Mouse (Mus musculus) retina, adult 2 months (tissue): Measurements from ENCODE around the gene Copg2.

Source experiments
- DNase-seq: peaks from one replicate; pipeline ENCODE4 v3.0.0-alpha.2; 2012; ENCODE audit warnings: low read depth, low spot score

Copg2 gene

GRCm38 (mm10) chr6:30734988-30735727 is 161.4 kb downstream of the Copg2 start:
- DNase-seq = no peak

- DNase-seq = no peak
These were observed 162.1 kb downstream of the Copg2 start for GRCm38 (mm10) chr6:30734465-30734864.

- no peak for DNase-seq
These were observed 163.9 kb downstream of the Copg2 start for GRCm38 (mm10) chr6:30732571-30733130.

- no peak for DNase-seq
These were observed 166.2 kb downstream of the Copg2 start for GRCm38 (mm10) chr6:30730301-30730971.

GRCm38 (mm10) chr6:30723331-30723730 is 173.3 kb downstream of the Copg2 start, which contains the start of gene Mest:
TSS of gene Mest (plus strand) at chr6:30723547.
- no peak for DNase-seq

DNA sequence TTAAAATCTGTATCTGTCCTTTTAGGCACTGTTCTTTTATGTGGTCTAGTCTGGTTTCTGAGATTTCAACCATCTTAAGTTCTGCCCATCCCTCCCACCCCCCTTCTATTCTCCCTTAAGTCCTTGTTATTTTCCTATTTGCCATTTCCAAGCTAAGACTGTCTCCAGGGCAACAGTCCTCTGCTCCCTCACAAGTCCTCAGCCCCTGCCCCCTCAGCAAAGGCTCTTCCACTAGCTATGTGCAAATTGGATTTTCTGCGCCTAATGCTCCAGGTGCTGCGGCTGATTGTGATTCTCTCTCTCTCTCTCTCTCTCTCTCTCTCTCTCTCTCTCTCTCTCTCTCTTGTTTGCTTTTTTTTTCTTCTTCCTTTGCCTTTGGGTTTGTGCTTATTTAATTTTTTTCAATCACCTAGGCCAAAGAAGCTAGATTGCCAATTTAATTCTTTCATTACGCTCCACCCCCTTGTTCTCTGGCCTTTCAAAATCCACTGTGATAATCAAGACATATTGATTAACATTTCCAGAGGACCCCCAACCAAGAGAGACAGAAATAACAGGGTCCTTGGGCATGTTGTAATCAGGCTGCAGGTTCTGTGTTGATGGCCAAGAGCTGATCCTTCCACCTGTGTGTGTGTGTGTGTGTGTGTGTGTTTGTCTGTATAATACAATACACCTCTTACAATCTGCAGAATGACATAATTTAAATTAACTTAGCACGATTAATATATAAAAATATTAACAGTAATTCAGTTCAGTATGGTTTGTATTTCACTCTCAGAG is 174.0 kb downstream of the Copg2 start:
- DNase-seq = no peak

DNA sequence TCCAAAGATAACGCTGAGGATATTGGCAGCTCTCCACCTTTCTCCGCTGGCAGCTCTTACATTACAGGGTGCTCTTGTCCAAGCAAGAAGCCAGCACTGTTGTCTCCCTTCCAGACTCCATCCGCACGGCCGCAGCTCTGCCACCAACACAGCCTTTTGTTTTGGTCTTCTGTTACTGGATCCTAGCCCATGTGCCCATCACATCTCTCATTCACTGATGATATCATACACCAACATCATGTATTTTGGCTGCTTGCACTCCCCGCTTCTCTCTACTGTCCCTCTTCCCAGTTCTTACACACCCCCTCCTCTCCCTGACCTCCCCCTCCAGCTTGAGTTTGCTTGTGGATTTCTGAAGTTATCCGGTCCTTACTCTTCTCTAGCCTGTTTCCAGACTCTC is 179.8 kb downstream of the Copg2 start:
- no peak for DNase-seq

- DNase-seq = no peak
These were observed 181.6 kb downstream of the Copg2 start for GRCm38 (mm10) chr6:30714891-30715471.

- no peak for DNase-seq
These were observed 182.7 kb downstream of the Copg2 start for GRCm38 (mm10) chr6:30713896-30714295.

- no peak for DNase-seq
These were observed 183.1 kb downstream of the Copg2 start for GRCm38 (mm10) chr6:30713455-30713854.

GRCm38 (mm10) chr6:30712484-30712883 is 184.1 kb downstream of the Copg2 start:
- DNase-seq = no peak

DNA sequence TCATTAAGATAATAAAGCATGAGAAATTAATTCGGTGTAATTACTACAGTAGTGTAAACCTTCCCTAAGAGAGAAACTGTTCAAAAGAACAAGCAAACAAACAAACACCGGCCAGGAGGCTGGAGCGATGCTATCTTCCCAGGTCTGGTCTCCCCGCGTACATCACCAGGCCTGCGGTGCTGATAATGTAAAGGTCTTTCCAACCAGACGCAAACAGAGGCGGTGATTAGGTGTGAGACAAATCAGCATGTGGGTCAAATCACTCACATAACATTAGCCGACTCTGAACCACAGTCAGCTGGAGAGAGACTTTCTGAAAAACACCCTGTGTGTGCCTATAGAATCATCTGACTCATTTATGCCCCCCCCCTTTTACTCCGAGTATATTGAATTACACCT is 185.2 kb downstream of the Copg2 start:
- no peak for DNase-seq

DNA sequence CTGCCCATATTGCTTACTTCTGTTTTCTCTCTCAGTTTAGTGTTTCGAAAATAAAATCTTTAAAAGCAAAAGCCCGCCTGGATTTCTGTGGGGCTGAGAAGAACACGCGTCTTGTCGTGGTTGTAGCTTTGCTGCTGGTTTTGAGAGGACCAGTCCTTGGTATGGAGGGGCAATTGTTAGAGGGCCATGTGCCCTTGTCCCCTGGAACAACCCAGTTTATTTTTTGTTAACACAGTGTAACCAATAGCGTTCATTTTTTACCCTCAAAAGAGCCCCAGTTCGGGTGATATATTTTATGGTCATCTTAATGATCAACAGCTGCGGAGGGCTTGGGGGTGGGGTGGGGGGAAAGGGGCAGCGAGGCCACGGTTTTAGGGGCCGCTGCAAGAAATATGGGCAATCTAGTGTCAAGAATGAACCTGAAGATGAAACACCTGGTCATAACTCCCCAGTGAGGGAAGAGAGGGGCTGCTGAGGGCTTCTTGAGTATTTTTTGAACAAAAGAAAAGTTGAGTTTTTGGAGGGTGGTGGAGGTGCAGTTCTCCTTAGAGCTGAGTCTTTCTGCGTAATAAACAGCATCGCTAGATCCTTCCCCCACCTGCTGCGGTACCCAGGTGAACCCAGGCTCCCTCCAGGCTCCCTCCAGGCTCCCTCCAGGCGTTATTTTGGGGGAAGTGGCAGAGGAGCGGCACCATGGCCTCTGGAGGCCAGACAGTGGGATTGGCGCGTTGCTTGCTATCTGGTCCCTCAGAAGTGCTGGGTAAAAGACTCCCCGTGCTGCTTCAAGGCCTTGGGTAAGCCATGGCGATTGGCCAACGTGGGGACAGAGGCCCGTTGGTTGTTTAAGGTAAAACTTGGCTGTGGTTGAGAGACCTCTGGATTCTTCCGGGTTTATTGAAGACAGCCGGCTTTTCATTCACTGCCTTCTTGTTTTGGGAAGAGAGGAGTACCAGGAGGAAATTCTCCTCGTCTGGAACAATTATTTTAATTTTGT is 185.9 kb downstream of the Copg2 start:
- DNase-seq = no peak

- no peak for DNase-seq
These were observed 187.5 kb downstream of the Copg2 start for GRCm38 (mm10) chr6:30709115-30709514.

- DNase-seq = no peak
These were observed 192.5 kb downstream of the Copg2 start for GRCm38 (mm10) chr6:30703977-30704602.

DNA sequence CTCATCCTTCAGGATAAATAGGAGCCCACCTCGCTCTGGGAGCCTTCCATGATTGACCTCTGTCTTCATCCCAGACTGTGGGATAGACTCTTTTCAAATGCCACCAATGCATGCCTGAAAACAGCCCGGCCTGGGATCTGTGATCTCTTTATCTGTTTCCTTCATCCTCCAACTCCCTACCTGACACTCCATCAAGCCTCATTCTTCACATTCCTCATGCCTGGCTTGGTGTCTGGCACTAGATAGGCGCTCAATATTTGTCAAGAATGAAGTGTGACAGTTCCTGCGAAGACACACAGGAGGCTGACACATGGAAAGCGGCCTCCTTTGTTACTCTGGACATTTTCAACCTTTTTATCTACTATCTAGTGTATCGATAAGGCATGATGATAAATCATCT is 193.1 kb downstream of the Copg2 start:
- DNase-seq = no peak

DNA sequence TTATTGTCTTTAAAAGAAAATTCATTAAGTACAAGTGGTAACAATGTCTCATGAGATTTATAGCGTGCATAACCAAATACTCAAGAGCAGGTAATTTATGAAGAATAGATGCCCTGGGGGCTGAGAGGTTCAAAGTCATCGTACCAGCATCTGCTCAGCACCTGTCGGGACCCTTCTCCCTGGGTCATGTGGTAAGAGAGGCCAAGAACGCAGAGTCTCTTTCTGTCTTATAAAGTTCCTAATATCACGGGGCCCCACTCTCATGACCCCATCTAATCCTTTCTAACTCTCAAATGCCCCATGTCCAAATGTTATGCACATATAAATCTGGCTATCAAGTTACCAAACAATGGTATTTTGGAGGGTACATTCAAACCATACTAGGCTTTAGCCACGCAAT is 193.7 kb downstream of the Copg2 start:
- DNase-seq = no peak

DNA sequence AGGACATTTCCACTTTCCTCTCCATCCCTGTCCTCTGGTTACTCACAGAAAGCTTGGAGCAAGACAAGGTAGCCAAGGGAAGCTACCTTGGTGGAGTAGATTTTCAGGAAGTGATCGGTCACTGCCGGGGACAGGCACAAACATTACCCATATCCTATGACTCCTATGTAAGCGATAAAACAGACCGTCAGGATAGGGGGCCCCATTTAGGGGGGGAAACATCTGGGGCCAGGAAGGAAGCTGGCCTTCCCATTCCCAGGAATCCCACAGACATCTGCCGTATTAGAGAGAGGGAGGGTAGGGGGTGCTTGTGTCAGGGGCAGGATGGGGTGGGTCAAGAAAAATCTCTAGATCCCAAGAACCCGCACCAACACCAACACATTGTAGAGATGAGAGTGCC is 196.4 kb downstream of the Copg2 start:
- DNase-seq = no peak

GRCm38 (mm10) chr6:30698036-30698435 is 198.6 kb downstream of the Copg2 start:
- no peak for DNase-seq
